Mouse (Mus musculus): Measurements from ENCODE around the gene Pfas.
"Not testable (repeated sequence)": the region's sequence is repeated elsewhere in the genome, so short reads cannot be mapped to it uniquely, and the experiment has no call there.

Pfas gene

GRCm38 (mm10) chr11:68970232-68970631 lies 38.0 kb downstream of the Pfas start:
- no peak for DNase-seq (ENCODE audit: low read depth, low spot score)

- no peak for DNase-seq (ENCODE audit: low read depth, low spot score)
Measured at GRCm38 (mm10) chr11:68968752-68969151, 39.5 kb downstream of the Pfas start.

- DNase-seq (ENCODE audit: low read depth, low spot score) = peak; percentile 72
Measured at GRCm38 (mm10) chr11:68967337-68968282, 40.6 kb downstream of the Pfas start, which contains the start of gene Slc25a35. Gene Slc25a35, plus strand, starts transcription at chr11:68968131.

- no peak for DNase-seq (ENCODE audit: low read depth, low spot score)
Measured at GRCm38 (mm10) chr11:68966554-68966953, 41.7 kb downstream of the Pfas start.

- DNase-seq (ENCODE audit: low read depth, low spot score) = peak; percentile 37
Measured at GRCm38 (mm10) chr11:68965845-68966244, 42.4 kb downstream of the Pfas start.

GRCm38 (mm10) chr11:68965050-68965449 lies 43.2 kb downstream of the Pfas start:
- DNase-seq (ENCODE audit: low read depth, low spot score) = no peak

- DNase-seq (ENCODE audit: low read depth, low spot score) = no peak
Measured at GRCm38 (mm10) chr11:68963405-68963804, 44.9 kb downstream of the Pfas start.

- DNase-seq (ENCODE audit: low read depth, low spot score) = not testable (repeated sequence)
Measured at GRCm38 (mm10) chr11:68962159-68962558, 46.1 kb downstream of the Pfas start.

- no peak for DNase-seq (ENCODE audit: low read depth, low spot score)
Measured at GRCm38 (mm10) chr11:68961596-68961995, 46.7 kb downstream of the Pfas start.

- no peak for DNase-seq (ENCODE audit: low read depth, low spot score)
Measured at GRCm38 (mm10) chr11:68957971-68958370, 50.3 kb downstream of the Pfas start.

- no peak for DNase-seq (ENCODE audit: low read depth, low spot score)
Measured at GRCm38 (mm10) chr11:68957308-68957707, 51.0 kb downstream of the Pfas start, which contains the start of gene Arhgef15. Gene Arhgef15, minus strand, starts transcription at chr11:68957480.

- no peak for DNase-seq (ENCODE audit: low read depth, low spot score)
Measured at GRCm38 (mm10) chr11:68956697-68957096, 51.6 kb downstream of the Pfas start.

GRCm38 (mm10) chr11:68956107-68956506 lies 52.2 kb downstream of the Pfas start:
- no peak for DNase-seq (ENCODE audit: low read depth, low spot score)

GRCm38 (mm10) chr11:68955473-68955872 lies 52.8 kb downstream of the Pfas start:
- no peak for DNase-seq (ENCODE audit: low read depth, low spot score)

GRCm38 (mm10) chr11:68954408-68954807 lies 53.9 kb downstream of the Pfas start:
- no peak for DNase-seq (ENCODE audit: low read depth, low spot score)

- no peak for DNase-seq (ENCODE audit: low read depth, low spot score)
Measured at GRCm38 (mm10) chr11:68953903-68954302, 54.4 kb downstream of the Pfas start.

- DNase-seq (ENCODE audit: low read depth, low spot score) = no peak
Measured at GRCm38 (mm10) chr11:68947542-68947993, 60.7 kb downstream of the Pfas start.

GRCm38 (mm10) chr11:68946806-68947440 lies 61.3 kb downstream of the Pfas start:
- no peak for DNase-seq (ENCODE audit: low read depth, low spot score)

- no peak for DNase-seq (ENCODE audit: low read depth, low spot score)
Measured at GRCm38 (mm10) chr11:68946001-68946400, 62.3 kb downstream of the Pfas start.

- DNase-seq (ENCODE audit: low read depth, low spot score) = no peak
Measured at GRCm38 (mm10) chr11:68945245-68945644, 63.0 kb downstream of the Pfas start.

- no peak for DNase-seq (ENCODE audit: low read depth, low spot score)
Measured at GRCm38 (mm10) chr11:68942731-68943130, 65.5 kb downstream of the Pfas start.

- DNase-seq (ENCODE audit: low read depth, low spot score) = no peak
Measured at GRCm38 (mm10) chr11:68940516-68940915, 67.7 kb downstream of the Pfas start.
